Mouse (Mus musculus) cerebellum, adult 11-12 months (tissue): ENCODE results near the gene Rasd2.
A peak's percentile ranks its signal among the peaks of the same experiment; 100 is the strongest.

ENCODE experiments used
- DNase-seq: peaks from one replicate; pipeline ENCODE4 v3.0.0; 2022

Rasd2 gene

DNA sequence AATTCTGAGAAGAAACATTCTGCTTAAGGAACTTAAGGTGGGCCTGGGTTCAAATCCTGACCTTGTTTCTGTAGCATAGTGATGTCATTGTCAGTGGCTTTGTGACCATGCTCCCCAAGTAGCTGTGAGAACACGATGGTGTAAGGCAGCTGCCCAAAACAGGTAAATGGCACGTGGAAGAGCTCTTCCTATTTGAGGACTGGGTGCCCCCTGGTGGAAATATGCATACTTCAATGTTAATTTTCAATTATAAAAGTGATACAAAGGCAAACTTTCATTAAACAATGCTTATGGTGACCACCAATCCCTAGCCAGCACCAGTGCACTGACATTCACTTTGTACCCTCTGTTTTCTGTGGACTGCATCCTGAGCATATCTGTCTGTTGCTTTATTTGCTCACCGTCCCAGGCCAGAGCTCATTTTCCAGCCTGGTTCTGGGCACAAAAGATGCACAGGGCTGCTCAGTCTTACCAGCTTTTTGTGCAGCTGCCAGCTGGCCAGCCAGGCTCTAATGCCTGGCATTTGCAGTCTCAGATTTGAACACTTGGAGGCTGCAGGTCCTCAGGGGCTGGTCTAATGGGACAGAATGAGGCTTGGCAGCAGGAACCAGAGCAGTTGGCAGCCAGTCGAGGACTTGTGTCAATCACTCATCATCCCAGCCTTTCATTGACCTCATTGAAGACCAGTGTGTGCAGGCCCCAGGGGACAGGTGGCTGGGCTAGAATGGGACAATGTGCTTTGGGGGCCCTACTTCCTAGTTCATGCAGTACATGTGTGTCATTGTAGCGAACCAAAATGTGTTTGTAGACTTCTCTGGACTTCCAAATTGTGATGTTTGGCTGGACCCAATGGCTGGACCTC is 6.4 kb downstream of the Rasd2 start:
- peak; percentile 61 for DNase-seq

DNA sequence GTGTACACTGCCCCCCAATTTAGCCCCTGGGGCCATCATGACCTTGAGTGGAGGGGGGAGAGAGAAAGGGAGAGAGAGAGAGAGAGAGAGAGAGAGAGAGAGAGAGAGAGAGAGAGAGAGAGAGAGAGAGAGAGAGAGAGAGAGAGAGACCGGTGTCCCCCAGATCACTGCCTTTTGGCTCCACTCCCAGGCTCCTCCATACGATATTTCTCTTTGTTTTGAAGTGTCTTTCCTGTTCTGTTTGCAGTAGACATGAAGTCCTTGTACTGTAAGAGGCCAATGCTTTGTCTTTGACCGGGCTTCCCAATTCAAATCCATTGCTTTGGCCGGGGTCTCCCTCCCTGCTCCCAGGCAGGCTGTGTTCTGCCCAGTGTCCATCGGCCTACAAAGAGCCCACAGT is 8.9 kb downstream of the Rasd2 start:
- DNase-seq = no peak

DNA sequence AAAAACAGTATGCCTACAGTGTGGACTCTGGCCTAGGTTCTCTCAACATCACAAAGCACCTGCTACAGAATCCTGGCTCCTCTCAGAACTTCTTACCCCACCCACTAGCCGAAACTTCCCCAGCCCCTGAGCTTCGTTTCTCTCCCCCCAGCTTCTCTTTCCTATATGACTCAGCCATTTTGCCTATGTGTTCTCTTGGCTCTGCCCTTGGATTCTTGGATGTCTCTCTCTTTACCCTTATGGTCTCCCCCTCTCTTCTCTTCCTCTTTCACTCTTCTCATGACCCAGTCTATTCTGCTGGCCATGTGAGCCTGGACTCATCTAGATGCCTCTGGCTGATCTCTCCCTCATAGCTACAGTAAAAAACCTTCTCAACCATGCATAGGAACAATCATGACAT is 13.0 kb downstream of the Rasd2 start:
- no peak for DNase-seq

DNA sequence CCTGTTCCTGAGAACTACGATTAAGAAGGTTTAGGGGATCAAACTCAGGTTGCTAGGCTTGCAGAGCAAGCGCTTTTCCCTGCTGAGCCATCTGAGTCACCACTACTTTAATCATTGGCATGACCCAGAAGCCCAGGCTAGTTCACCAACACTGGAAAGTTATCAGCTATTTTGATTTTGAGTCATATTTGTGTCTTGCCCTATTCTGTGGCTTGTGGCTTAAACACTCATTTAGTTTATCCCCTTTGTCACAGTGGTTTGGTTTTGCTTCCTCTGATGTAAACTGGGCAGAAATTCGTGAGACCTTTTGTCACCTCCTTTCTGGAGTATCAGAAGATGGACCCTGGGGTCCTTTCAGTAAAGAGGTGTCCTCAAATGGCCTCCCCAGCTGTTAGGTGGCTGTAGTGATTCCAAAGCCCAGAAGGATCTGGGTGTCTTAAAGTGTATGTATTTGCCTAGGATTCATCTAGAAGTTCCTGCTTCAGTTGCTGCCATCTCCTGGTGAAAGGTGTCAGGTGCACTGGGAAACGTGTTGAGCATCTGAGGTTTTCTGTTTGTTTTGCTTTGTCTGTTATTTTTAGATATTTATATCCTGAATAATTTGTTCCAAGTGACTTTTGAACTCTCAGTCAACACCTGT is 20.3 kb downstream of the Rasd2 start:
- no peak for DNase-seq

DNA sequence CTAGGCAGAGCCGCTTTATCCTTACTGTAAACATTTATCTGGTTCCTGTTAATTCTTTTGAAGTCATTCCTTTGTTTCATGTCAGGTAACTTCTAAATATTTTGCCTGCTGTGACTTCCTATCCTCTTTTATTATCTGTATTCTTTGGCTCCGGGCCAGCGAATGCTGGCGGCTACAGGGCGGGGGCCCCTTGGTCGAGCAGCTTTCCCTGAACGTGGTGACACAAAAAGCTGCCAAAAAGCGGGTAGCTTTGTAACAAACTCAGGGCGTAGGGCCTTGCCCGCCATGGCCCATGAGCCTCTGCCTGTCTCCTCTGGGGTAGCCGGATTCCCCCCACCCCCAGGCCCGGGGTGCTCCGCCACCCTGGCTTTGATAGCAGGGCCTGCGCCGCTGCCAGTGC is 33.6 kb downstream of the Rasd2 start:
- no peak for DNase-seq

DNA sequence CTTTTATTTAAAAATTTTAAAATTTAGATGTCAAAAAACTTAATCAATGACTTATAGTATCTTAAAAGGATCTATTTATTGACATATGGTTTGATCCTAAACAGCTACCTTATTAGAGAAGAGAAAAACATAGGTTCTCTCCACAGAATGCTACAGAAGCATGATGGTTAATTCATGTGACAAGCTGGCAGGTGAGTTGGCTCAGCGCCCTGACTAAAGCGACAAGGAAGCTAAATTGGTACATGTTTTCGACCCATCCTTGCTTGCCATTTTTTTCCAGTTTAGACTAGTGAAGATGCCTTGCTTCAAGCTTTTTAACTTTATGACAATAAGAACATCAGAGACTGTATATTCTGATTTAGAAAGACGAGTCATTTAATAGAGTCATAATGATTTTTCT is 35.4 kb downstream of the Rasd2 start:
- no peak for DNase-seq

DNA sequence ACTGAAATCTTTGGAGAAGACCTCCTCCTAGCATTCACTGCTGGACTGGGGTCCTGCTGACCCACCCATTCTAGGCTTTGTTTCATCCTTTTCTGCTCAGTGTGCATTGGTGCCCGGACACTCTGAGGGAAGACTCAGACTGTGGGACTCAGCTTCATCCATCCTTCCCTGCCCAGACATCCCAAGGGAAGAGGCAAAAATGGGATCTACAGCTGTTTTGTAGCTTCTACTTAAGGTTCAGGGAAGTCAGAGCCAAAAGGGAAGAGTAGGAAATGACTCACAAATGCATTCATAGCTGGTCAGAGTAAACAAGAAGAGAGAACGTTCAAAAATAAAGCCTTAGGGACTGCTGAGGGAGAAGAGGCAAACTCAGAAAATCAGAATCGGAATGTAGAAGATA is 40.3 kb downstream of the Rasd2 start:
- no peak for DNase-seq

DNA sequence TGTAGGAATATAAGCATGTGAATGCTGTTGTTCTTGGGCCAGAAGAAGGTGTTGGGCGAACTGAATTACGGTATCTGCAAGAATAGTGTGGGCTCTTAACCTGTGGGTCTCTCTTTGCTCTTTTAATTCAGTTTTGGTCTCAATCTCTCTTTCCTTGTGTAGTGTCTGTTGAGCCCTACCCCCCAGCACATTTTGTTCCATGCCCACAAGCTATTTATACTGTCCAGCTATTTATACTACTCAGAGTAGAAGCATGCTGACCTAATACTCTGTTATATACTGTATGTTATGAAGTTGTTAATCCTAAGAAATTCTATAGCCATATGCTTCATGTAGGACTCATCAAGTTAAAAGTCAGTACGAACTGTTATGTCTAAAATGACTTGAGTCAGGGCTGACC is 41.9 kb downstream of the Rasd2 start:
- DNase-seq = no peak

DNA sequence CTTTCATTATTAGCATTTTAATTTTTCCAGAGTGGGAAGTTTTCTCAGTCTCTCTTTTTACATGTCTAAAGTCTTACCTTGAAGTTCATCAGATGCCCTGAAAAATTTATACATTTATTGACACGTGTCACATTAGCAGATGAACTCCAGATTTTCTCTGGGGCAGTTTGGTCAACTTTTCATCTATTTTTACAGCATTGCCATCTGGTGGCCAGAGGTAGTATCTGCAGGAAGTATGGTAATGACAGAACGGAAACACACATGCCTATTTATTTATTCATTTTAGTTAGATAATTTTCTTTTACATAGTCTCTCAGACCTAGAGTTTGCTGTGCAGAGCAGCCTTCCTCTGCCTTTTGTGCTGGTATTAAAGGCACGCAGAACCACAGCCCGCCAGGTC is 58.4 kb downstream of the Rasd2 start:
- DNase-seq = no peak
